Mouse (Mus musculus) T-helper 17 cell (primary cell): ENCODE measurements at regions not wholly inside any gene's neighbourhood (a gene's known extent, or its start where the extent isn't known, plus 50 kb on each side); places are given as distances from the start of the nearest gene placed in this dataset.
"Not testable (repeated sequence)": the region's sequence is repeated elsewhere in the genome, so short reads cannot be mapped to it uniquely, and the experiment has no call there.

ENCODE experiments used
- in situ Hi-C, 2 experiments: fragments of 300-600 bp; cut with MboI, MseI; formaldehyde crosslinking; loops; 1 replicate in 1 of 2; 2 replicates in 1 of 2; pipeline ENCODE4 v1.15.1; 2025; ENCODE audit warnings: high pct_unique_total_duplicates in 2 of 2

DNA sequence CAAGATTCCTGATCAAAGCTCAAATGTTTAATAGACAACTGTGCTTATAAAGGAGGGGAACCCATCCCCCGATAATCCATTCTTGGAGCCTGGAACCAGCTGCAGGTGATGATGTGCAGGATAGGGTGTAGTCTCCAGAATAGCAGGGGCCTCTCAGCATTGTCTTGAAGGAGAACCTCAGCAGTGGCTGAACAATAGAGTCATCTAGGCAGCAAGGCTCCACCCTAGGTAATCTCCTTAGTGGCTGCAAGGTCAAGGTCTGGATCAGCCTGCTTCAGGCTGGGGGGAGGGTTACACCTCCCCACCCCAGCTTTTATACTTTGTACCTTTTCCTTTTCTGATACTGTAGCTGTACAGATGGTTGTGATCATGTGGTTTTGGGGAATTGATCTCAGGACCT lies 116.8 kb upstream of the Mettl4 start:
- in situ Hi-C loops = loop anchor here in 1 of 2 experiments (5.0 kb wide), 2 partner anchors 44 to 104 kb away; no protein-coding TSS in a partner anchor

DNA sequence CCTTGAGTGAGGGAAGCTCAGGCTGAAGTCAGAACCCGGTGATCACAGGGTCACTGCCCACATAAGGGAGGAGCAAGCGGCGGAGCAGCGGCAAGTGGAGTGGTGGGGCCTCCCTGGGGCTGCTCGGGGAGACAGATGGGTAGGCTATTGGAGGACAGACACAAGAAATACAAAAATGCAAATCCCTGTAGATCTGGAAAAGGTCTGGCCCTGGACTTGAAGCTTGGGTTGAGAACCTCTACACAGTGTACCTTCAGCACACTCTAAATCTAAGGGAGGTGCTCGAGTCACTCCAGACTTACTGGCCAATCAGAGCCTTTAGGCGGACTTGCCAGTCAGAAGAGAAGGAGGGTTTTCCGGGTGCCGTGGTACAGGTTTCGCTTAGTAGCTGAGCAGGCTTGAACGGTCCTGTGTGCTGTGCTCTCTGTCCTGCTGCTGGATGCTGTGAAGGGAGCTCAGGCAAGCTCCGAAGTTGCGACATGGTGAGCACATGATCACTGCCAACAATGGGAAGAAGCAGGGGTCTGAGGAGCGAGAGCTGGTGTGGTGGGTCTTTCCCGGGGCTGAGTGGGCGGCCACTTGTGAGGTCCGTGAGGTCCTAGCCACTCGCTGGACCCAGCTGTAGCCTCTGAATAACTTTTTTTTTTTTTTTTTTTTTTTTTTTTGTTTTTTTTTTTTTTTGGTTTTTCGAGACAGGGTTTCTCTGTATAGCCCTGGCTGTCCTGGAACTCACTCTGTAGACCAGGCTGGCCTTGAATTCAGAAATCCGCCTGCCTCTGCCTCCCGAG lies 114.9 kb upstream of the Mettl4 start:
- in situ Hi-C loops = loop anchor here in 1 of 2 experiments (5.0 kb wide), 2 partner anchors 42 to 102 kb away; no protein-coding TSS in a partner anchor

DNA sequence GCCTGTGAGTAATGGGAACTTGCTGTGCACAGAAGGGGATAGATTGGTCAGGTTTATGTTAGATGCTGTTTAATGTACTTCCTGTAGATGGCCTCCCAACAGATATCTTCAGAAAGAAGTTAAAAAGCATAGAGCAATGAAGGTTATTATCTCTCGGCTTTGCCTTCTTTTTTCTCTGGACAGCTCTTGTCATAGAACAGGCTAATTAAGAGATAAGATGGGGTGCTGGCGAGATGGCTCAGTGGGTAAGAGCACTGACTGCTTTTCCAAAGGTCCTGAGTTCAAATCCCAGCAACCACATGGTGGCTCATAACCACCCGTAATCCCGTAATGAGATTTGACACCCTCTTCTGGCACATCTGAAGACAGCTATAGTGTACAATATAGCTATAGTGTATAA lies 104.9 kb upstream of the Mettl4 start:
- in situ Hi-C loops = not testable (repeated sequence)

DNA sequence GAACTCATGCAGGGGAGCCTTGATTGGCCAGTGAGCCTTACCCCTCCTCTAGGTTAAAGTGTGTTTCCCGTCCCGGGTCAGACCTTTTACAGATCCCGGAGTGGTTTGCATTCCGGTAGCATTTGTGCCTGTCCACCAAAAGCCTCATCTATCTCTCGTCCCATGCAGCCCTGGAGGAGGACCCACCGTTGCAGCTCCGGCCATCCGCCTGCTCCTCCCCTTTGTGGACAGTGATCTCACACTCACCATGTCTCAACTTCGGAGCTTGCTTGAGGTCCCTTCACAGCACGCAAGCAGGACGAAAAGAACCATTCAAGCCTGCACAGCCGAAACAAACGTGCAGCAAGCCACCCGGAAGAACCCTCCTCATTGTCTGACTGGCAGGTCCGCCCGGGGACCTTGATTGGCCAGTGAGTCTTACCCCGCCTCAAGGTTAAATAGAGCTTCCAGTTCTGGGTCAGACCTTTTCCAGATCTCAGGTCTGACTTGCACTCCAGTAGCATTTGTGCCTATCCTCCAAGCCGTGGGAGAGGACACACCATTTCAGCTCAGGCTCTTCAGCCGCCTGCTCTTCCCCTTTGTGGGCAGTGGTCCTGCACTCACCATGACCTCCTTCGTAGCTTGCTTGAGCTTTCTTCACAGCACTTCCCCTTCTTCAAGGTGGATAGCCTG lies 84.8 kb upstream of the Mettl4 start:
- in situ Hi-C loops = no loop called here

DNA sequence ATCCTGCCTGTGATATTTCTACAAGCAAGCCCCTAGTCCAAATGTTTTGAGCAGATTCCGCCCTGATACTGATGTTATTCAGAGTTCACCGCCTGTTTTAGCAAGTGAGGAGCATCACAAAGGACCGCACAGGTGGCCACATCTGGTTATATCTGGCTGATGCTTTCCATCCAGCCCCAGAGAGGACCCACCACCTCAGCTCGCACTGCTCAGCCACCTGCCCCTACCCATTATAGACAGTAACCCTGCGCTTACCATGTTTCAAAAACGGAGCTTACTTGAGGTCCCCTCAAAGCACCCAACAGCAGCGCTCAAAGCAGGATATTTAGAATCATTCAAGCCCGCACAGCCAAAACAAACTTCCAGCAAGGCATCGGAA lies 84.2 kb upstream of the Mettl4 start:
- in situ Hi-C loops = not testable (repeated sequence)

DNA sequence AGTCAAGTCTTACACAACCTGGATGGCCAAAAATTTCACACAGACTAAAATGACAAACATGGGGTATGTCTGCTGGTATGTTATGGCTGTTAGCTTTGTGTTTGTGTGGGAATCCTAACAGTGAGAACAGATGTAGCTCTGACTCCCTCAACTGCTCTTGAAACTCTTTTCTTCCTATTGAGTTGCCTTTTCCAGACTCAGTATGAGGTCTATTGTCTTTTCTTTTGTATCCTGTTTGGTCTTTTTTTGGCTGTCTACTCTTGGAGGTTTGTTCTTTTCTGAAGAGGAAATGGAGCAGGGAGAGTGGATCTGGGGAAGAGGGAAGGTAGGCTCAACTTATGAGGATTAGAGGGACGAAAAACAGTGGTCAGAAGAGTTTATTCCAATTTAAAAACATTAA lies 76.6 kb upstream of the Mettl4 start:
- in situ Hi-C loops = not testable (repeated sequence)

DNA sequence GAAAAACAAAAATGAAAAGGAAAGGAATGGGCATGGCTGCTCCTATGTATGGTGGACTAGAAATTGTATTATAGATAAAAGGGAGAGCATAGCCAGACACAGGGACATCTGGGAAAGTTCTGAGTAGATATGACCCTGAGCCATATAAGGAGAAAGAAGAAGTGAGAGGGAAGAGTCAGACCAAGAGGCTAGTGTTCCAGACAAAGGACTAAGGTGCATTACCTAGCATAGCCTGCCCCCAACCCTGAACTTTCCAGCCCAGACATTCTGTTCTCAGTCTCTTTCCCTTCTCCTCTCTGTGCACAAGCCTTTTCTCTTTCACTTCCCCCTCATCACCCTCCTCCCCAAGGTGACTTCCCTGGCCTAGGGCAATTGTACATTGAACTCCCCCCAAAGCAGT lies 58.9 kb upstream of the Mettl4 start:
- in situ Hi-C loops = no loop called here
